Mouse (Mus musculus) hindbrain, embryonic 11.5 days (tissue): ENCODE results near the gene Rbm20. TPM values are rescaled to one million over a fixed set of nuclear protein-coding genes. Genes with fewer than 3 reads are reported as not detected.

Source experiments
- polyA plus RNA-seq: library from polyadenylated mRNA; unstranded; fragments of >200 nt; fragmentation: Nextera tagmentation; extraction: Ambion mirVana; gene quantifications from 2 replicates; pipeline ENCODE4 v1.2.1, GENCODE M21; 2014

The Rbm20 gene
- polyA plus RNA-seq, 1 experiment from 2014 or later, result 0.73 TPM

Other genes with a start within 250 kb of the Rbm20 start
- 2.3 and 2.7 TPM in 2 replicates for gene Dusp5, start 148.2 kb upstream of the Rbm20 start, polyA plus RNA-seq
- 484 and 510 TPM in 2 replicates for gene Nutf2-ps1, start 88.2 kb upstream of the Rbm20 start, polyA plus RNA-seq
- 91.1 and 95.3 TPM in 2 replicates for gene Smc3, start 76.9 kb upstream of the Rbm20 start, polyA plus RNA-seq
- gene Pdcd4, start 214.9 kb downstream of the Rbm20 start, polyA plus RNA-seq, result 66.9 and 82.4 TPM in 2 replicates